Mouse (Mus musculus): ENCODE data around the gene Dnajb11. TPM values are rescaled to one million over a fixed set of nuclear protein-coding genes. Genes with fewer than 3 reads are reported as not detected.

Gene Dnajb11
- polyA plus RNA-seq, 1 experiment from 2014 or later = 113 TPM

- WGBS = 91% methylated on average over 4 of the region's 4 CpGs
- Histone ChIP-seq H3K27me3 (replicated peaks) (no peaks in the 10 kb centered on the region), H3K9ac (no peak overlapping the region), H3K4me3 (replicated peaks) (no peak overlapping the region), H3K4me2 (no peak overlapping the region), H3K4me1 (no peaks in the 10 kb centered on the region), H3K9me3 (no peaks in the 10 kb centered on the region), H3K36me3 (no peaks in the 10 kb centered on the region), H3K27ac (no peak overlapping the region)
- no peak for ATAC-seq (ENCODE audit: insufficient read depth, low FRiP score, low read depth)
These were observed 4.9 kb upstream of the Dnajb11 start for GRCm38 (mm10) chr16:22852709-22853108.

- H3K27me3 ChIP-seq (replicated peaks) = no peaks in the 10 kb centered on the region
- WGBS = 7% methylated on average over 9 of the region's 9 CpGs
- H3K9ac ChIP-seq = peak overlapping the region; percentile 36; the same call in 1 of the 2 replicates
- peaks cover 7% of the 10 kb centered on the region for H3K4me1 ChIP-seq
- H3K4me2 ChIP-seq = peak overlapping the region; percentile 64
- no peaks in the 10 kb centered on the region for H3K36me3 ChIP-seq
- peak overlapping the region; percentile 100 for H3K4me3 ChIP-seq (replicated peaks)
- H3K9me3 ChIP-seq = no peaks in the 10 kb centered on the region
- peak overlapping the region; percentile 78 for H3K27ac ChIP-seq
- ATAC-seq (ENCODE audit: insufficient read depth, low FRiP score, low read depth) = no peak
These were observed 872 bp upstream of the Dnajb11 start for GRCm38 (mm10) chr16:22856773-22857172.

GRCm38 (mm10) chr16:22872397-22872796 is 14.8 kb downstream of the Dnajb11 start:
- Histone ChIP-seq H3K4me3 (replicated peaks) (no peak overlapping the region), H3K27me3 (replicated peaks) (no peaks in the 10 kb centered on the region), H3K9me3 (no peaks in the 10 kb centered on the region), H3K27ac (no peak overlapping the region), H3K9ac (no peak overlapping the region), H3K4me1 (no peaks in the 10 kb centered on the region), H3K4me2 (no peak overlapping the region), H3K36me3 (peaks cover 40% of the 10 kb centered on the region)
- WGBS = 92% methylated on average over 8 of the region's 8 CpGs
- ATAC-seq (ENCODE audit: insufficient read depth, low FRiP score, low read depth) = no peak

GRCm38 (mm10) chr16:22873369-22873768 is 15.7 kb downstream of the Dnajb11 start:
- Histone ChIP-seq H3K4me1 (no peaks in the 10 kb centered on the region), H3K9me3 (no peaks in the 10 kb centered on the region), H3K4me3 (replicated peaks) (no peak overlapping the region), H3K4me2 (no peak overlapping the region), H3K27ac (no peak overlapping the region), H3K27me3 (replicated peaks) (no peaks in the 10 kb centered on the region), H3K9ac (no peak overlapping the region), H3K36me3 (peaks cover 33% of the 10 kb centered on the region)
- WGBS = 75% methylated on average over 4 of the region's 4 CpGs
- no peak for ATAC-seq (ENCODE audit: insufficient read depth, low FRiP score, low read depth)

DNA sequence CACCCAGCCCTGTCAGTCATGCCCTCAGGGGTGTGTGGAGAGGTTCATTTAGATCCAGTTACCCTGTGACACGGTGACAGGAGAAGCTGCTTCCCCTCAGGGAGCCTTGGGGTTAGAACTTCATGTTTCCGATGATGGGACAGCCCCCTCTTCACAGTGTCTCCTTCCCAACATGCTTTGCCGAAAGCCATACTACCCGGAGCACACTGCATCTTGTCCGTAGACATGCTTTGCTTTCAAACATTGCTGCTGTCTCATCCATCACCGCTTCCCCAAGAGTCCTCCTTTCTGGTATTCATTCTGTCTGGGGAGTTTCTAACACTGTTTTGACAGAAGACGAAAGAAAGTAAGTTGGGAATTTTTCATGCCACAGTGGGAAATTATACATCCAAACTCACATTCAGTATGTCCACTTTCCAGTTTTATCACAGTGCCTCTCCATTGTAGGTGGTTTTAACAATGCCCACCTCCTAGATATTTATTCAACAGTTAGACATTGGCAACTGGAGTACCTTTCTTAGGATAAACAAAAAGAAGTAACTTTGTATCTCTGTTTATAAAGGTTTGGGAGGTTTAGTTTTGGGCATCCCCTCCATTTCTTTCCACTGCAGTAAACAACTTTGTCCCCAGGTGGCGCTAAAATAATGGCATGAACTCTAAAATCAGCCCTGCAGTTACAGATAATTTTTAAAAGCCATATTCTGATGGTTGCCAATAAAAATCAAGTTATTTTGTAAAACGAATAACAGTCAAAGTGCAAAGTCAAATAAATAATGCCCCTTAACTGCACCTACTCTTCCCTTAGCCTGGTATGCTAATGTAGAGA is 18.8 kb downstream of the Dnajb11 start:
- 38% methylated on average over 9 of the region's 9 CpGs for WGBS
- Histone ChIP-seq H3K4me3 (replicated peaks) (no peak overlapping the region), H3K4me1 (no peaks in the 10 kb centered on the region), H3K9ac (no peak overlapping the region), H3K9me3 (no peaks in the 10 kb centered on the region), H3K36me3 (peaks cover 6% of the 10 kb centered on the region; the same call in 1 of the 2 replicates), H3K27me3 (replicated peaks) (no peaks in the 10 kb centered on the region), H3K4me2 (no peak overlapping the region), H3K27ac (no peak overlapping the region)
- ATAC-seq (ENCODE audit: insufficient read depth, low FRiP score, low read depth) = no peak

- H3K9ac ChIP-seq = no peak overlapping the region
- WGBS = 72% methylated on average over 11 of the region's 11 CpGs
- H3K36me3 ChIP-seq = 0 out of 2 replicates have a peak, but pooled peaks cover 3% of the 10 kb centered on the region
- no peak overlapping the region for H3K4me2 ChIP-seq
- no peak overlapping the region for H3K27ac ChIP-seq
- H3K4me3 ChIP-seq (replicated peaks) = no peak overlapping the region
- no peaks in the 10 kb centered on the region for H3K9me3 ChIP-seq
- ATAC-seq (ENCODE audit: insufficient read depth, low FRiP score, low read depth) = no peak
- H3K4me1 ChIP-seq = no peaks in the 10 kb centered on the region
- no peaks in the 10 kb centered on the region for H3K27me3 ChIP-seq (replicated peaks)
These were observed 20.2 kb downstream of the Dnajb11 start for GRCm38 (mm10) chr16:22877660-22878390.

DNA sequence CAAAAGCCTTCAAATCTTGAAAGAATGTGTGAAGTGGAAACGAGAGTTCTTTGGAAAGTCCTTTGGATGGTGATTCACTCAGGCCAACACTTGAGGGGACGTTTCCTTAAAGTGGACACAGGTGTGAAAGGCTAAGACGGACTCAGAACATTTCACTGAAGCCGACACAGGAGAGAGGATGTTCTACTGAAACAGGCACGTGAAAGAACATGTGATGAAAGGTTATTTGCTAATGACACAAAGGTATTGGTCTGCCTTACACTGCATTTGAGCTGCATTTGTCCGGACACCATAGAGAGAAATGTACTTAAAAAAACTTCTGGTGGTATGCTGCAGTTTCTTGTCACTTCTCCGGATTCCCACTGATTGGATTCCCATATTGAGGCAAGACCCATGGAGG is 21.1 kb downstream of the Dnajb11 start:
- no peaks in the 10 kb centered on the region for H3K9me3 ChIP-seq
- 74% methylated on average over 7 of the region's 7 CpGs for WGBS
- H3K27ac ChIP-seq = no peak overlapping the region
- no peak for ATAC-seq (ENCODE audit: insufficient read depth, low FRiP score, low read depth)
- no peak overlapping the region for H3K4me2 ChIP-seq
- H3K4me1 ChIP-seq = no peaks in the 10 kb centered on the region
- no peaks in the 10 kb centered on the region for H3K36me3 ChIP-seq
- H3K4me3 ChIP-seq (replicated peaks) = no peak overlapping the region
- no peak overlapping the region for H3K9ac ChIP-seq
- H3K27me3 ChIP-seq (replicated peaks) = no peaks in the 10 kb centered on the region

GRCm38 (mm10) chr16:22879945-22880595 is 22.4 kb downstream of the Dnajb11 start:
- H3K36me3 ChIP-seq = no peaks in the 10 kb centered on the region
- no peak for ATAC-seq (ENCODE audit: insufficient read depth, low FRiP score, low read depth)
- no peak overlapping the region for H3K9ac ChIP-seq
- H3K27me3 ChIP-seq (replicated peaks) = no peaks in the 10 kb centered on the region
- WGBS = 58% methylated on average over 7 of the region's 7 CpGs
- no peaks in the 10 kb centered on the region for H3K9me3 ChIP-seq
- no peak overlapping the region for H3K4me3 ChIP-seq (replicated peaks)
- no peak overlapping the region for H3K27ac ChIP-seq
- no peaks in the 10 kb centered on the region for H3K4me1 ChIP-seq
- no peak overlapping the region for H3K4me2 ChIP-seq

GRCm38 (mm10) chr16:22880900-22881299 is 23.3 kb downstream of the Dnajb11 start:
- ATAC-seq (ENCODE audit: insufficient read depth, low FRiP score, low read depth) = no peak
- WGBS = 28% methylated on average over 6 of the region's 6 CpGs
- Histone ChIP-seq H3K9ac (no peak overlapping the region), H3K27me3 (replicated peaks) (no peaks in the 10 kb centered on the region), H3K36me3 (no peaks in the 10 kb centered on the region), H3K4me2 (no peak overlapping the region), H3K4me1 (no peaks in the 10 kb centered on the region), H3K9me3 (no peaks in the 10 kb centered on the region), H3K27ac (no peak overlapping the region), H3K4me3 (replicated peaks) (no peak overlapping the region)

- Histone ChIP-seq H3K27ac (no peak overlapping the region), H3K4me1 (no peaks in the 10 kb centered on the region), H3K9ac (no peak overlapping the region), H3K36me3 (no peaks in the 10 kb centered on the region), H3K4me3 (replicated peaks) (no peak overlapping the region), H3K4me2 (no peak overlapping the region), H3K27me3 (replicated peaks) (no peaks in the 10 kb centered on the region), H3K9me3 (no peaks in the 10 kb centered on the region)
- ATAC-seq (ENCODE audit: insufficient read depth, low FRiP score, low read depth) = no peak
- 51% methylated on average over 4 of the region's 4 CpGs for WGBS
These were observed 23.8 kb downstream of the Dnajb11 start for GRCm38 (mm10) chr16:22881487-22881886.

DNA sequence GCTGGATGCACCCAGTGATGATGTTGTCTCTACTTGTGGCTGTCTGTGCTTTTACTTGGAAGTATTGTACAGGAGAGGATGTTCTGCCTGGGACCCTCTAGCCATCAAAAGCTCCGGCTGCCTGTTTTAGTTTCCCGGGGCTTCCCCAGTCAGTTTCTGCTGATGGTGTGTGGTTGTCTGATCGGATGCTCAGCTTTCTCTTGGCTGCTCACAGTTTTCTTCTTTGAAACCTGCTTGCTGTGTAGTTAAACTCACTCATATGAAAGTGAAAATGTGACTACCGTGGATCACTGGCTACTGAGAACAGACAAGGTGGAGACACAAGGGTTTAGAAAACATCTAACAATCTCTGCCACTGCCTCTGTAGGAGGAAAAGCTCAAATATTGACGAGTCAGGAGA is 25.8 kb downstream of the Dnajb11 start:
- WGBS = 75% methylated on average over 5 of the region's 5 CpGs
- ATAC-seq (ENCODE audit: insufficient read depth, low FRiP score, low read depth) = no peak

GRCm38 (mm10) chr16:22885356-22885755 is 27.7 kb downstream of the Dnajb11 start:
- ATAC-seq (ENCODE audit: insufficient read depth, low FRiP score, low read depth) = no peak
- H3K27ac ChIP-seq = no peak overlapping the region
- H3K9ac ChIP-seq = no peak overlapping the region
- no peaks in the 10 kb centered on the region for H3K36me3 ChIP-seq
- no peak overlapping the region for H3K4me3 ChIP-seq (replicated peaks)
- no peaks in the 10 kb centered on the region for H3K27me3 ChIP-seq (replicated peaks)
- H3K4me2 ChIP-seq = no peak overlapping the region
- no peaks in the 10 kb centered on the region for H3K4me1 ChIP-seq
- H3K9me3 ChIP-seq = no peaks in the 10 kb centered on the region
- 26% methylated on average over 4 of the region's 4 CpGs for WGBS

More for the DNA sequence above, 25.8 kb downstream of the Dnajb11 start:
- Histone ChIP-seq H3K36me3 (no peaks in the 10 kb centered on the region), H3K4me1 (no peaks in the 10 kb centered on the region), H3K9me3 (no peaks in the 10 kb centered on the region), H3K9ac (no peak overlapping the region), H3K4me3 (replicated peaks) (no peak overlapping the region), H3K27me3 (replicated peaks) (no peaks in the 10 kb centered on the region), H3K4me2 (no peak overlapping the region), H3K27ac (no peak overlapping the region)

Data from stomach, embryonic 15.5 days (tissue).